In genomic region chr10:52417998-52418860, GRCm38 (mm10) we compare ENCODE assay signal across 9 mouse cellular contexts. TPM values are rescaled to one million over a fixed set of nuclear protein-coding genes. Genes with fewer than 3 reads are reported as not detected.
DNase-seq lines count a peak whose midpoint lies in the region; ATAC-seq and TF ChIP-seq lines count a peak whose summit lies in the region.
"Had no signal": no experiment of that assay in that cellular context is flagged by ENCODE, and none has a peak within 500 bp of the region (broad histone marks: within the 10 kb centered on the region; RNA-seq: fewer than 3 reads in every experiment).

No protein-coding gene starts in this region.

- in situ Hi-C loops in Patski (cut with MboI; ENCODE audit: low pct_unique_long_range_greater_than_20kb), result loop anchor here (25.0 kb wide), 1 partner anchor 894 kb away; no protein-coding TSS in a partner anchor

- no peak for DNase-seq in heart, adult 11 months
- DNase-seq in Patski (ENCODE audit: low read depth, low spot score), result no peak
- DNase-seq in left cerebral cortex, adult 11 months (ENCODE audit: low spot score), result no peak
- DNase-seq in thymus, postnatal 25 days, result no peak

- no peaks in the 10 kb centered on the region for H3K9me3 ChIP-seq in heart, embryonic 12.5 days (replicated peaks)
- no peaks in the 10 kb centered on the region for H3K9me3 ChIP-seq in forebrain, embryonic 12.5 days
- no peaks in the 10 kb centered on the region for H3K9me3 ChIP-seq in kidney, embryonic 16.5 days (ENCODE audit: low read length)

- H3K27ac ChIP-seq in heart, embryonic 12.5 days (ENCODE audit: poor library complexity, severe bottlenecking), result peak overlapping the region; percentile 90
- H3K27ac ChIP-seq in forebrain, embryonic 12.5 days, result peak overlapping the region; percentile 93
- H3K27ac ChIP-seq in kidney, embryonic 16.5 days (ENCODE audit: low read length), result peak overlapping the region; percentile 91

- H3K9ac ChIP-seq in heart, embryonic 12.5 days, result peak overlapping the region; percentile 85
- peak overlapping the region; percentile 91 for H3K9ac ChIP-seq in forebrain, embryonic 12.5 days
- peak overlapping the region; percentile 98 for H3K9ac ChIP-seq in kidney, embryonic 16.5 days (replicated peaks; ENCODE audit: low read length)

- TF ChIP-seq CTCF in Patski (IDR thresholded peaks at IDR 0.05), result no peak

- peak; percentile 34 for ATAC-seq in heart, embryonic 12.5 days (ENCODE audit: insufficient number of reproducible peaks, low FRiP score)
- peak; percentile 0 for ATAC-seq in Patski
- peak; percentile 65 for ATAC-seq in forebrain, embryonic 12.5 days (ENCODE audit: low FRiP score)
- ATAC-seq in kidney, embryonic 16.5 days (ENCODE audit: low FRiP score, low TSS enrichment), result peak; percentile 44
- ATAC-seq in monocyte, adult 5-6 weeks (replicated peaks; ENCODE audit: insufficient number of reproducible peaks, low FRiP score, low TSS enrichment, poor library complexity, severe bottlenecking), result peak; percentile 40

- H3K27me3 ChIP-seq in heart, embryonic 12.5 days (replicated peaks), result no peaks in the 10 kb centered on the region
- no peaks in the 10 kb centered on the region for H3K27me3 ChIP-seq in Patski
- peaks cover 6% of the 10 kb centered on the region; the same call in 1 of the 2 replicates for H3K27me3 ChIP-seq in forebrain, embryonic 12.5 days
- H3K27me3 ChIP-seq in kidney, embryonic 16.5 days (ENCODE audit: insufficient read depth, low read length), result no peaks in the 10 kb centered on the region

- H3K4me1 ChIP-seq in heart, embryonic 12.5 days (replicated peaks), result peaks cover 33% of the 10 kb centered on the region
- H3K4me1 ChIP-seq in forebrain, embryonic 12.5 days, result peaks cover 22% of the 10 kb centered on the region
- H3K4me1 ChIP-seq in kidney, embryonic 16.5 days (ENCODE audit: insufficient read depth, low read length), result peaks cover 29% of the 10 kb centered on the region

- H3K4me2 ChIP-seq in heart, embryonic 12.5 days, result peak overlapping the region; percentile 87
- H3K4me2 ChIP-seq in forebrain, embryonic 12.5 days, result peak overlapping the region; percentile 76
- peak overlapping the region; percentile 78 for H3K4me2 ChIP-seq in kidney, embryonic 16.5 days (replicated peaks; ENCODE audit: low read depth, low read length)

- peak overlapping the region; percentile 82 for H3K4me3 ChIP-seq in heart, embryonic 12.5 days
- peak overlapping the region; percentile 95 for H3K4me3 ChIP-seq in forebrain, embryonic 12.5 days (replicated peaks)
- peak overlapping the region; percentile 100 for H3K4me3 ChIP-seq in kidney, embryonic 16.5 days (ENCODE audit: low read length)

- CTCF ChIA-PET in Patski (lab: Charles Lee), result interaction anchor here (0.7 to 3.0 kb wide), 5 partner anchors 10 to 38 kb away, joined by 3 to 13 read pairs (median 3); partner anchors contain the start of gene Gopc

- no peaks in the 10 kb centered on the region for H3K36me3 ChIP-seq in heart, embryonic 12.5 days
- no peaks in the 10 kb centered on the region for H3K36me3 ChIP-seq in forebrain, embryonic 12.5 days (replicated peaks)
- 0 out of 2 replicates have a peak, but pooled peaks cover 3% of the 10 kb centered on the region for H3K36me3 ChIP-seq in kidney, embryonic 16.5 days (ENCODE audit: insufficient read depth, low read length)

- POLR2A ChIA-PET in Patski (lab: Charles Lee), result interaction anchor here (0.8 kb wide), 1 partner anchor 9 kb away, joined by 3 read pairs; no protein-coding TSS in a partner anchor

- WGBS in heart, embryonic 12.5 days, result 1% methylated on average over 39 of the region's 39 CpGs
- 2% methylated on average over 39 of the region's 39 CpGs for WGBS in forebrain, embryonic 12.5 days
- 2% methylated on average over 39 of the region's 39 CpGs for WGBS in kidney, embryonic 16.5 days

RNA-seq across cellular contexts. Expression of gene Nus1, which starts 0.9 kb away (rescaled TPM):
- 11.4 TPM in 2 replicates for polyA plus RNA-seq in heart, embryonic 12.5 days (2016; fragmentation: Nextera tagmentation; extraction: Ambion mirVana)
- 58.2 TPM for polyA plus RNA-seq in Patski (2021)
- polyA plus RNA-seq in forebrain, embryonic 12.5 days (2016; fragmentation: Nextera tagmentation; extraction: Ambion mirVana), result 16.6 and 17.2 TPM in 2 replicates
- polyA plus RNA-seq in kidney, embryonic 16.5 days (2015; fragmentation: Nextera tagmentation; extraction: Ambion mirVana), result 15.8 and 16.1 TPM in 2 replicates
- total RNA-seq in monocyte, adult 5-6 weeks (2017), result 26.5 to 31.3 TPM (median 30.0 TPM) in 3 replicates

RNA-seq across cellular contexts. Expression of gene Nepn, which starts 29.5 kb away (rescaled TPM):
- polyA plus RNA-seq in heart, embryonic 12.5 days (2016; fragmentation: Nextera tagmentation; extraction: Ambion mirVana), result not detected in 2 replicates
- not detected for polyA plus RNA-seq in Patski (2021)
- not detected in 2 replicates for polyA plus RNA-seq in forebrain, embryonic 12.5 days (2016; fragmentation: Nextera tagmentation; extraction: Ambion mirVana)
- polyA plus RNA-seq in kidney, embryonic 16.5 days (2015; fragmentation: Nextera tagmentation; extraction: Ambion mirVana), result 0.15 and 0.35 TPM in 2 replicates
- total RNA-seq in monocyte, adult 5-6 weeks (2017), result not detected in 3 replicates

RNA-seq across cellular contexts. Expression of gene Gopc, which starts 36.3 kb away (rescaled TPM):
- 20.2 and 23.3 TPM in 2 replicates for polyA plus RNA-seq in heart, embryonic 12.5 days (2016; fragmentation: Nextera tagmentation; extraction: Ambion mirVana)
- 26.2 TPM for polyA plus RNA-seq in Patski (2021)
- polyA plus RNA-seq in forebrain, embryonic 12.5 days (2016; fragmentation: Nextera tagmentation; extraction: Ambion mirVana), result 23.0 and 24.1 TPM in 2 replicates
- polyA plus RNA-seq in kidney, embryonic 16.5 days (2015; fragmentation: Nextera tagmentation; extraction: Ambion mirVana), result 21.4 and 22.2 TPM in 2 replicates
- 28.0 to 31.4 TPM (median 29.3 TPM) in 3 replicates for total RNA-seq in monocyte, adult 5-6 weeks (2017)

RNA-seq across cellular contexts. Expression of gene Gm26741, which starts 59.7 kb away (rescaled TPM):
- polyA plus RNA-seq in heart, embryonic 12.5 days (2016; fragmentation: Nextera tagmentation; extraction: Ambion mirVana), result not detected in 2 replicates
- polyA plus RNA-seq in Patski (2021), result not detected
- polyA plus RNA-seq in forebrain, embryonic 12.5 days (2016; fragmentation: Nextera tagmentation; extraction: Ambion mirVana), result not detected in 2 replicates
- polyA plus RNA-seq in kidney, embryonic 16.5 days (2015; fragmentation: Nextera tagmentation; extraction: Ambion mirVana), result not detected in 2 replicates
- not detected in 3 replicates for total RNA-seq in monocyte, adult 5-6 weeks (2017)
- total RNA-seq: adrenal gland, postnatal 36 days had no signal

Comparison
In these comparisons a context has a peak if more than half of its experiments do, and no peak if none do; other contexts are left out.
1. ATAC-seq: peak in every context shown above with its lines; median percentile 65 in forebrain, embryonic 12.5 days; 44 in kidney, embryonic 16.5 days; 40 in monocyte, adult 5-6 weeks; 34 in heart, embryonic 12.5 days; 0 in Patski.